Mouse (Mus musculus) adrenal gland, adult 8-10 months (tissue): Measurements from ENCODE around the gene Olfr826. TPM values are rescaled to one million over a fixed set of nuclear protein-coding genes. Genes with fewer than 3 reads are reported as not detected.
"Not testable (repeated sequence)": the region's sequence is repeated elsewhere in the genome, so short reads cannot be mapped to it uniquely, and the experiment has no call there.

Experiments
- DNase-seq: peaks from one replicate; pipeline ENCODE4 v3.0.0; 2022
- total RNA-seq, 4 experiments: library from RNA; stranded (reverse); gene quantifications; 2 replicates each; pipeline ENCODE4 v1.2.4; 2022

Gene Olfr826
- total RNA-seq: not detected

DNA sequence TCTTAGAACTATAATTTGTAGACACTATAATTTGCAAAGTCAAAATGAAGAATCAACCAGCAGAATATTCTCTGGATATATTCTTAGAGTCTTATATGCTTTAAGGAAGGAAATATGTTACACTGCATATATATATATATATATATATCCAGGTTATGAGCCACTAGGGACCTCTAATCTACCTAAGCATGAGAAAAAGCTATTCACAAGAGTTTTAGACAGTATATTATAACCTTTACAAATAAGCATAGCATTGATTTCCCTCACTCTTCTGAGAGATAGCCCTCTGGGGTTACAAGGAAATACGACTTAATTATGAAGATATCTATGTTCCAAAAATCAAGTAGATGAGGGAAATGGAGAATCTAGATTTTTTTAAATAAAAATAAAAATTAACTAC, at the start of gene Olfr826:
Gene Olfr826, minus strand, starts transcription at position 101 of the 400 bp plus-strand sequence.
- no peak for DNase-seq

DNA sequence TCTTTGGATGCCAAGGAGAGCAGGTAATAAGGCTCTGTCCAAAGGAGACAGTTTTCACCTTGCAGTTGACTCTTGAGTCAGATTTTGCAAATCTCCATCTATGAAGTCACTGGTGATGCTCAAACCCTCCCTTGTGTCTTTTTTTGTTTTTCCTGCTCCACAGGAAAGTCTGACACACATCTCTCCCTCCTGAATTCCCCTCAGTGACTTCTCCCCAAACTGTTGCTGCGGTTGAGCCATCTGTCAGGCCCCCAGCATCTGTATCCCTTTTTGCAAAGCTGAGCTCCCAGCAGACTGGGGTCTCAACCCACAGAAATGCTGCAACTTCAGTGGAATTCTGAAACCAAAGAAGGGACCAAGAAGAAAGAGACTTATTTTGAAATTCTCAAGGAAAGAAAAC, 48.1 kb upstream of the Olfr826 start:
- DNase-seq: no peak

DNA sequence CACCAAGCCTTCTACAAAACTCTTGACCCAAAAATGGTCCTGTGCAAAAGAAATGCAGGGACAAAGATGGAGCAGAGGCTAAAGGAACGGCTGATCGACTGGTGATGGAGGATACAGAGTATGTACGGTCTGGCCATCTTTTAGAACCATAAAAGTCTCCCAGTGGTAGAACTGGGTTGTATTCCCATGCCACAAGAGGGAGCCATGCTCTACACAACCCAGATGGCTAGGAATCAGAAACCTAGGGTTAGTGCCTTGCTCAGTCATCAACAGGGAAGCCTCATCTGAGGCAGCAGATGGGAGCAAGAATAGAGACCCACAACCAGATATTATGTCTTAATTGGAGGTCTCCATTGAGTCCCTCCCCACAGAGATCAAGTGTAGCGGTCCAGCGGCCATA, 45.6 kb upstream of the Olfr826 start:
- DNase-seq: no peak

DNA sequence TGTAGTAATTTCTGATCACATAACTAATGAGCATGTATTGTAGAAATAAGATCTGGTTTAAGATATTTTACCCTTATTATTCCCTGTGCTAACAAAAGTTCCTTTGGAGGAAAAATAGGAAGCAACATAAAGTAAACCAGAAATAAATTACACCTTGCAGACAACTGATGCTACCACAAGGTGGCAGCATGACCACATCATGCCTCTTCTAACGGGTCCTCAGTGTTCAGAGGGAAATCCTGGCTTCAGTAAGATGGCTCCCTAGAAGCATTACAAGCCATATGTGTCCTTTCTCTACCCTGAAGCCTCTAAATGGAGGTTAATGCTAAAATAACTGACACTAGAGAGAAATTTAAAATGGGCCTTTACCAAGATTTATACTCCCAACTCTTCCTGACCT, 44.3 kb upstream of the Olfr826 start:
- DNase-seq: peak; percentile 17

DNA sequence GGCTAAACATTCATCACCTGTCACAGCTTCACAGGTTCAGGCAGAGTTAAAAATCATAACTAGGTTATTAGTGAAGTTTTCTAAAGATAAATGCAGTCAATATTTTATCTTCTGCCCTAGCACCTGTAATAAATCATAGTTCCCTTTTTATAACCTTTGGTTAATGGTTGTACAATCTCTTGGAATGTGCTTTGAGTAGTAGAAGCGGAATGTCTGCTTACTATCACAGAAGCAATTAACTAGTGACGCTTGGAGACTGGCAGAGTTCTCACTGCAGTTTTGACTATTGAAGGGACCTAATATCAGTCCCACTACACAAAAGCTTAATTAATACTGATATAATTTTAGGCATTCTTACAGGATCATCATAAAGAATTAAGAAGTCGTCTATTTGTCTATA, 41.0 kb upstream of the Olfr826 start:
- no peak for DNase-seq

DNA sequence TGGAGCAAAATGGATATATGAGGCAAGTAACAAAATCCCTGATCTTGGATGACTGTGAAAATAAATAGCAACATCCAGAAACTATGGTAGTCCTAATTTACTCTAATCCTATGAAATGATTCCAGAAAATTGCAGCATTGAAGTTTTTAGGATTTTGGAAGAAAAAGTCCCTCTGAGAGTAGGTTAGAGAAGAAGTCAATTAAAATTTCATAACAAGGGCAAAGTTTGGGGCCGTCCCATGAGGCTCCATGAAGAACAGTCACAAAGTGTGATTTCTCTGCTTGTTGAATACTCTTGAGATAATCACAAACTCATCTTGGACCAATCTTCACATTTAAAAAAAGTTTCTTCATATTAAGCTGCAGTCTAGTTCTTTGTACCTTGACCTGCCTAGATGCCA, 30.3 kb upstream of the Olfr826 start, which contains the start of gene Olfr827:
Gene Olfr827, minus strand, starts transcription at position 101 of the 400 bp plus-strand sequence.
- no peak for DNase-seq

DNA sequence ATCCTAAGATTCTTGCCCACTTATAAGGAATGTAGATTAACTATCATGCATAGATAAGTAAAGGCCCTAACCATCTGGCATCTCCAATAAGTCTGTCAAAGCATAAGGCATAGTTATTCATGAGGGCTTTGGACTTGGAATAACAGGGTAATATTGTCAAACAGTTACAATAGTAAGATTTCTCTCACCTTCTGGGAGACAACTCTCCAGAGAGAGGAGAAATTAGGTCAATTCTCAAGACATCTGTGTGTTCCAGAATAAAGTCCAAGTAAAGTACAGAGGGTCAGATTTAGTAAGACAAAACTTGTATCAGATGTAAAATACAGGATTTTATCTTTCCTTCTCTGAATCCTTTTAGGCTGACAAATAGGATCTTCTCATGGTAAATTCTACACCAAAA, 17.3 kb downstream of the Olfr826 start, which contains the start of gene Olfr825:
Gene Olfr825, minus strand, starts transcription at position 101 of the 400 bp plus-strand sequence.
- no peak for DNase-seq

DNA sequence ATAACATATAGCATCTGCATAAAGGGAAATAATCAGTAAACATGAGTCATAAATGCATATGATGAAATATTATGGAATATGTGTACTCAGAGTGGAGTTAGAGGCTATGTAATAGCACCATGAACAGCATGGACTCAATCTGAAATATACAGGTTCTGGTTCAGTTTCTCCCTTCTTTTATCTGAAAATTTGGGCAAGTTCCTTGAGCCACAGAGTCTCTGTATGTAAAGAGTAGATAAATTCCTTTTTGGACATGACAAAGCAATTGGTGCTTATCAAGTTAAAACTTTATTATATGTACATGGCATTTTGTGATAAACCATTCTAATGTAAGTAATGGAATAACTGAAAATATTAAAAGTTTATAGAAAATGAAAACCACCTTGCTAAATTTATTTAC, 18.8 kb downstream of the Olfr826 start:
- no peak for DNase-seq

DNA sequence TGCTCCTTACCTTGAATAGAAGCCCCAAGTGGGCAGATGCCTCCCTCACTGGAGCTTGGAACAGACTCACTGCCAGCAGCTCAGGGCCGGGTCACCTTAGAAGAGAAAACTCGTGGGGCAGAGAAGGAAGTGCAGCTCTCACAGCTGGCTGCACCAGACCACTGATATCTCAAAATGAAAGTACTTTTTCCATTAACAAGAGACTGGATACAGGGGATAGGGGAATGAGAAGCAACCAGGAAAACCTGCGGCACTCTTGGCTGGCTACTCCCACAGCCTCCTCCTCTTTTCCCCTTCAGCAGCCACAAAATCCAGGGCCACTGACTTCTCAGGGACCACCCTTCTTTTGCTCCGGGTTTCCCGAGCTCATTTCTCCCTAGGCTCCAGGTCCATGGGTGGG, 39.9 kb downstream of the Olfr826 start:
- DNase-seq: no peak

DNA sequence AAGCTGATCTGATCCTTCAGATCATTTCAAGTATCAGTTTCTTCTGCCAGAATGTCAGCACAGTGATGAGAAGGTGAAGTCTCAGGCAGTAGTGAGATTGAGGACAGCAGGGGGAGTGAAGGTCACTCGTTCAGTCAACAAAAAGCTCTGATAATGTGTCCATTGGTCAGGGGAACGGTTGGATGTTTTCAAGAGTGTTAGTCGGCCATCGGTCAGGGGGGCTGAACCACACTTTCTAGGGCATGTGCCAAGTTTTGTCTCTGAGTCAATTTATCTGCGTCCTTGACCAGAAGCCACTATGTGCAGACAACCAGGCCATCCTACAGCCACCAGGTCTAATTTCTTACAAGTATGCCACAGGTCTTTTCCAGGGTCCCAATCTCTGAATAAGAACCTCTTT, 41.5 kb downstream of the Olfr826 start:
- peak; percentile 40 for DNase-seq

DNA sequence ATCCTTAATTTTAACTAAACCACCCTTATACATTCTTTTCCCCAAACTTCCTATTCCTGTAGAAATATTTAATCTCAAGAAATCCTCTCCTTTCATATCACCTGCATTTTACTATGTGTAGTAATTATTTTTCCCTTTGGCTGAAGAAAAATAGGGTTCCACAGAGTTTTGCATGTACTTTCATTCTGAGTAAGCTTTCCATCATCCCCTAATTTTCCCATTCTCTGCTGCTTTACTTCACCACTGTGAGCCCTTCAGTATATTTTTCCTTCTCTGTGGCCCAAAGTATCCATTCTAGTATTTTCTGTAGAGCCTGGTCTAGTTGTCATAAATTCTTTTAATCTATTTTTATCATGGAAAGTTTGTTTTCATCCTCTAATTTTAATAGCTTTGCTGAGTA, 49.2 kb downstream of the Olfr826 start:
- no peak for DNase-seq

DNA sequence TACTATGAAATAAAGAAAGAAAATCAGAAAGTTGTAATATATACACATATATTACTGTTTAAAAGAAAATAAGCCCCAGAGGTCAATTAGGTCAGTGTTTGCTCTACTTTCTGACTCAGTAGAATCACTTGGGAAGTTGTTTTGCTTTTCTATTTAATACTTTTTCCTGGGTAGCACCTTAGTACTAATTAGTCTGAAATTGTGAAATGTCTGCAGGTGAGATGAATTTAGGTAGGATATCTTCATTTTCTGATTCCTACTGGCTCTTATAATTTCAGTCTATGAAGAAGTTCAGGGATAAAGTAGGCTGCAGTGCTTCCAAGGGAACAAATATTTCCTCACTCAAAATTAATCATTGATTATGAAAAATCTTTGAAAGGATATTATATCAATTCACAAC, 54.1 kb downstream of the Olfr826 start, which contains the start of gene Olfr824:
Gene Olfr824, minus strand, starts transcription at position 101 of the 400 bp plus-strand sequence.
- not testable (repeated sequence) for DNase-seq

Other genes starting within 250 kb of the Olfr826 start
- not detected for gene Olfr818, start 235.1 kb downstream of the Olfr826 start, total RNA-seq
- gene Olfr819, start 216.9 kb downstream of the Olfr826 start, total RNA-seq: not detected
- not detected for gene Olfr247, start 208.0 kb downstream of the Olfr826 start, total RNA-seq
- not detected for gene Gm10310, start 199.1 kb downstream of the Olfr826 start, total RNA-seq
- not detected for gene Olfr820, start 171.6 kb downstream of the Olfr826 start, total RNA-seq
- not detected for gene Olfr821, start 153.8 kb downstream of the Olfr826 start, total RNA-seq
- gene Olfr822, start 113.0 kb downstream of the Olfr826 start, total RNA-seq: not detected
- gene Olfr823, start 68.8 kb downstream of the Olfr826 start, total RNA-seq: not detected
- not detected for gene Olfr824, start 54.2 kb downstream of the Olfr826 start, total RNA-seq
- not detected for gene Olfr825, start 17.4 kb downstream of the Olfr826 start, total RNA-seq
- gene Olfr827, start 30.2 kb upstream of the Olfr826 start, total RNA-seq: not detected
- 1 to 10 TPM in 3 of 4 experiments, under 1 TPM in 1; 0.45 to 2.2 (median 1.4) TPM for gene Neurod4, start 96.1 kb upstream of the Olfr826 start, total RNA-seq
- under 1 TPM in 3 of 4 experiments, not detected in 1; 0.46 to 0.91 (median 0.80) TPM for gene Tespa1, start 138.7 kb upstream of the Olfr826 start, total RNA-seq
- gene Vmn2r84, start 210.1 kb upstream of the Olfr826 start, total RNA-seq: not detected
- not detected for gene Vmn2r85, start 245.5 kb upstream of the Olfr826 start, total RNA-seq